In genomic region chr10:44002004-44002940, GRCm38 (mm10) we compare ENCODE assay signal across 9 mouse cellular contexts.
DNase-seq lines count a peak whose midpoint lies in the region; ATAC-seq and TF ChIP-seq lines count a peak whose summit lies in the region.
"Had no signal": no experiment of that assay in that cellular context is flagged by ENCODE, and none has a peak within 500 bp of the region (broad histone marks: within the 10 kb centered on the region; RNA-seq: fewer than 3 reads in every experiment).

No protein-coding gene starts in this region.

- no peaks in the 10 kb centered on the region for H3K9me3 ChIP-seq in heart, embryonic 15.5 days (replicated peaks)
- H3K9me3 ChIP-seq in heart, embryonic 12.5 days (replicated peaks) = no peaks in the 10 kb centered on the region
- no peaks in the 10 kb centered on the region for H3K9me3 ChIP-seq in CH12.LX (replicated peaks; ENCODE audit: low read length)
- no peaks in the 10 kb centered on the region for H3K9me3 ChIP-seq in liver, embryonic 11.5 days (ENCODE audit: control insufficient read depth, low read length)
- H3K9me3 ChIP-seq: neural tube, embryonic 13.5 days had no signal

- no peak overlapping the region for H3K9ac ChIP-seq in heart, embryonic 15.5 days
- H3K9ac ChIP-seq in heart, embryonic 12.5 days = no peak overlapping the region
- peak overlapping the region; percentile 70 for H3K9ac ChIP-seq in CH12.LX (ENCODE audit: insufficient read depth, low read depth)
- H3K9ac ChIP-seq in liver, embryonic 11.5 days (ENCODE audit: low read depth, low read length) = no peak overlapping the region

- dilution Hi-C loops in CH12.LX (cut with MboI; ENCODE audit: extremely low pct_ligation_motif_present, extremely low pct_unique_long_range_greater_than_20kb, low sequenced_read_pairs) = no loop called here

- ATAC-seq in heart, embryonic 15.5 days (replicated peaks; ENCODE audit: insufficient number of reproducible peaks, insufficient read depth, low FRiP score, low read depth) = no peak
- no peak for ATAC-seq in heart, embryonic 12.5 days (ENCODE audit: insufficient number of reproducible peaks, low FRiP score)
- ATAC-seq in erythroid progenitor cell, adult 5-6 weeks (replicated peaks; ENCODE audit: low FRiP score, poor library complexity, severe bottlenecking) = 0 out of 2 replicates have a peak, but pooled peaks have one; percentile 27
- ATAC-seq in liver, embryonic 11.5 days (replicated peaks; ENCODE audit: low FRiP score) = no peak

- TF ChIP-seq EP300 in CH12.LX (IDR thresholded peaks at IDR 0.05; ENCODE audit: low read length) = no peak

- H3K79me2 ChIP-seq in CH12.LX (replicated peaks; ENCODE audit: control insufficient read depth, extremely low read depth, insufficient read depth, poor library complexity, severe bottlenecking) = no peaks in the 10 kb centered on the region

- DNase-seq in CH12.LX (ENCODE audit: extremely low read depth) = peak; percentile 62
- DNase-seq in liver, embryonic 11.5 days (ENCODE audit: low spot score) = no peak
- DNase-seq in retina, postnatal 1 day = peak; percentile 64
- DNase-seq in cerebellum, adult 8-10 months = no peak
- DNase-seq in gastrocnemius, postnatal 10 days = no peak

- peak overlapping the region; percentile 67; the same call in 1 of the 2 replicates for H3K4me3 ChIP-seq in heart, embryonic 15.5 days
- no peak overlapping the region for H3K4me3 ChIP-seq in heart, embryonic 12.5 days
- H3K4me3 ChIP-seq in CH12.LX (replicated peaks in 1 of 3; ENCODE audit: low read depth in 2 of 3, low read length in 2 of 3, poor library complexity in 1 of 3) = peak overlapping the region; percentile 23 to 89 (median 46)
- H3K4me3 ChIP-seq in liver, embryonic 11.5 days (ENCODE audit: low read depth, low read length) = no peak overlapping the region

- H3K36me3 ChIP-seq in heart, embryonic 15.5 days = no peaks in the 10 kb centered on the region
- H3K36me3 ChIP-seq in heart, embryonic 12.5 days = no peaks in the 10 kb centered on the region
- H3K36me3 ChIP-seq in CH12.LX (replicated peaks in 1 of 2; ENCODE audit: control insufficient read depth in 1 of 2, insufficient read depth in 1 of 2, low read length in 1 of 2) = peaks cover 5 to 13% of the 10 kb centered on the region in 2 experiments
- no peaks in the 10 kb centered on the region for H3K36me3 ChIP-seq in liver, embryonic 11.5 days (ENCODE audit: control insufficient read depth, insufficient read depth, low read length)
- H3K36me3 ChIP-seq: neural tube, embryonic 13.5 days had no signal

- H3K27ac ChIP-seq in heart, embryonic 15.5 days = no peak overlapping the region
- H3K27ac ChIP-seq in heart, embryonic 12.5 days (ENCODE audit: poor library complexity, severe bottlenecking) = no peak overlapping the region
- H3K27ac ChIP-seq in CH12.LX (ENCODE audit: insufficient read depth, low read depth) = no peak overlapping the region
- no peak overlapping the region for H3K27ac ChIP-seq in liver, embryonic 11.5 days (ENCODE audit: low read depth, low read length)
- H3K27ac ChIP-seq: neural tube, embryonic 13.5 days had no signal

- TF ChIP-seq POLR2A in CH12.LX (IDR thresholded peaks at IDR 0.05; ENCODE audit: low read depth, low read length) = no peak

- no peak overlapping the region for H3K4me2 ChIP-seq in heart, embryonic 15.5 days
- H3K4me2 ChIP-seq in heart, embryonic 12.5 days = no peak overlapping the region; the same call in 1 of the 2 replicates
- H3K4me2 ChIP-seq in CH12.LX (ENCODE audit: insufficient read depth, low read depth, poor library complexity, severe bottlenecking) = peak overlapping the region; percentile 88
- H3K4me2 ChIP-seq in liver, embryonic 11.5 days = peak overlapping the region; percentile 83

- WGBS in heart, embryonic 15.5 days = 28% methylated on average over 14 of the region's 14 CpGs
- WGBS in heart, embryonic 12.5 days = 22% methylated on average over 14 of the region's 14 CpGs
- WGBS in liver, embryonic 11.5 days = 27% methylated on average over 14 of the region's 14 CpGs

- in situ Hi-C loops in CH12.LX (cut with MboI; ENCODE audit: low pct_ligation_motif_present, low pct_unique_long_range_greater_than_20kb, low sequenced_read_pairs) = no loop called here

- TF ChIP-seq RAD21 in CH12.LX (IDR thresholded peaks at IDR 0.05; ENCODE audit: low read depth, low read length) = peak; percentile 55

- H3K27me3 ChIP-seq in heart, embryonic 15.5 days = peaks cover 82% of the 10 kb centered on the region
- H3K27me3 ChIP-seq in heart, embryonic 12.5 days (replicated peaks) = peaks cover 70% of the 10 kb centered on the region
- H3K27me3 ChIP-seq in CH12.LX (replicated peaks) = no peaks in the 10 kb centered on the region
- H3K27me3 ChIP-seq in liver, embryonic 11.5 days (replicated peaks; ENCODE audit: control insufficient read depth, insufficient read depth, low read length) = peaks cover 59% of the 10 kb centered on the region

- TF ChIP-seq CTCF in CH12.LX (conservative IDR thresholded peaks at IDR 0.05 in 1 of 2, IDR thresholded peaks at IDR 0.05 in 1 of 2; ENCODE audit: low read depth in 2 of 2, low read length in 2 of 2) = peak; percentile 48 to 82

- H3K4me1 ChIP-seq in heart, embryonic 15.5 days (replicated peaks) = peaks cover 25% of the 10 kb centered on the region
- peaks cover 20% of the 10 kb centered on the region for H3K4me1 ChIP-seq in heart, embryonic 12.5 days (replicated peaks)
- peaks cover 6 to 25% of the 10 kb centered on the region in 2 experiments for H3K4me1 ChIP-seq in CH12.LX (ENCODE audit: control insufficient read depth in 1 of 2, insufficient read depth in 2 of 2)
- H3K4me1 ChIP-seq in liver, embryonic 11.5 days (replicated peaks; ENCODE audit: control insufficient read depth, insufficient read depth, low read length) = peaks cover 19% of the 10 kb centered on the region

TF ChIP-seq in CH12.LX, 34 proteins besides CTCF, POLR2A, EP300 and RAD21:
- TF ChIP-seq JUN (IDR thresholded peaks at IDR 0.05; ENCODE audit: insufficient read depth, low read depth, low read length) (no peak), E2F4 (IDR thresholded peaks at IDR 0.05; ENCODE audit: insufficient replicate concordance, low read depth, low read length) (no peak), SMC3 (IDR thresholded peaks at IDR 0.05; ENCODE audit: low read depth, low read length) (peak; percentile 73), MXI1 (IDR thresholded peaks at IDR 0.05; ENCODE audit: low read depth, low read length) (no peak), MAZ (IDR thresholded peaks at IDR 0.05; ENCODE audit: low read depth, low read length) (0 out of 2 replicates have a peak, but pooled peaks have one; percentile 66), SIN3A (IDR thresholded peaks at IDR 0.05; ENCODE audit: low read length) (0 out of 2 replicates have a peak, but pooled peaks have one; percentile 54), MEF2A (IDR thresholded peaks at IDR 0.05; ENCODE audit: borderline replicate concordance, low read depth, low read length) (0 out of 2 replicates have a peak, but pooled peaks have one; percentile 20), MAX (IDR thresholded peaks at IDR 0.05; ENCODE audit: low read length) (0 out of 2 replicates have a peak, but pooled peaks have one; percentile 10)

Comparison
In these comparisons a context has a peak if more than half of its experiments do, and no peak if none do; other contexts are left out.
1. H3K4me3 ChIP-seq: peak in heart, embryonic 15.5 days (single experiment) and CH12.LX (3 of 3); none in heart, embryonic 12.5 days (single experiment) and liver, embryonic 11.5 days (single experiment).
2. H3K4me2 ChIP-seq: peak in CH12.LX (single experiment) and liver, embryonic 11.5 days (single experiment); none in heart, embryonic 15.5 days (single experiment) and heart, embryonic 12.5 days (single experiment).
3. DNase-seq: peak in CH12.LX (single experiment) and retina, postnatal 1 day (single experiment); none in liver, embryonic 11.5 days (single experiment), cerebellum, adult 8-10 months (single experiment) and gastrocnemius, postnatal 10 days (single experiment).